Comparison of ENCODE assay signal across 8 mouse cellular contexts in the genomic region with DNA sequence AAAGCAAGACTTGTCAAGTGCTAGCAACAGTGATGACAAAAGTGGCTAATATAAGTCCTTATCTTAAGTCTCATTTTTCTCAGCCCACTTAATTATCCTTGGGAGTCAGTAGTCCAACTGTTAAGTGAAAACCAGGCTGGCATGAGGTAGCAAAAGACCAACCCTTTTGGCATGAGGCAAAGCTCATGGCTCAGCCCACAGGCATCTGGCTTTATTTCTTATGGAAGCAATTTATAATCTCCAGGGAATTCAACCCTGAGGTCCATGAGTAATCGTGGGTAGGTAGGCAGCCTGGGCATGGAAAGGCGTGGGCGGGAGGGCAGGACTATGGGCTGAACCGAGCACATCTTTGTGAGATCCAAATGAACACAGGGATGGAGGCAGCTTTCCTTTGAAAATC.
"Had no signal": no experiment of that assay in that cellular context is flagged by ENCODE, and none has a peak within 500 bp of the region (broad histone marks: within the 10 kb centered on the region; RNA-seq: fewer than 3 reads in every experiment).

No protein-coding gene starts in this region.

- ATAC-seq: lung, postnatal 0 days had no signal

- DNase-seq: kidney, postnatal 14 days; lung, adult 2 months; lung, postnatal 4 days; midbrain, embryonic 14.5 days; right cerebral cortex, postnatal 14 days; thymus, adult 2 months; thymus, postnatal 25 days had no signal
